Mouse (Mus musculus) hindbrain, embryonic 10.5 days (tissue): ENCODE data around the gene Rcor1. TPM values are rescaled to one million over a fixed set of nuclear protein-coding genes. Genes with fewer than 3 reads are reported as not detected.
"Not testable (repeated sequence)": the region's sequence is repeated elsewhere in the genome, so short reads cannot be mapped to it uniquely, and the experiment has no call there.

Experiments
- DNase-seq: peaks from one replicate; pipeline ENCODE4 v3.0.0-alpha.2; 2017; ENCODE audit warnings: low spot score
- H3K27ac ChIP-seq: fragments of 300-500 bp; sonication (generic); 2 replicates; pipeline ENCODE4 v1.5.1; 2016; ENCODE audit warnings: mild to moderate bottlenecking, moderate library complexity
- H3K27me3 ChIP-seq: fragments of 300-500 bp; sonication (generic); 2 replicates; pipeline ENCODE4 v1.6.1; 2016; ENCODE audit warnings: mild to moderate bottlenecking; ENCODE audit not compliant: poor library complexity, insufficient read depth, severe bottlenecking
- H3K36me3 ChIP-seq: fragments of 300-500 bp; sonication (generic); 2 replicates; pipeline ENCODE4 v1.6.1; 2016; ENCODE audit warnings: mild to moderate bottlenecking, moderate library complexity
- H3K4me1 ChIP-seq: fragments of 300-500 bp; sonication (generic); replicated peaks from 2 replicates; pipeline ENCODE4 v1.6.1; 2016; ENCODE audit warnings: mild to moderate bottlenecking
- H3K4me3 ChIP-seq: fragments of 300-500 bp; sonication (generic); 2 replicates; pipeline ENCODE4 v1.5.1; 2016; ENCODE audit warnings: mild to moderate bottlenecking, moderate library complexity
- H3K9me3 ChIP-seq: fragments of 300-500 bp; sonication (generic); 2 replicates; pipeline ENCODE4 v1.6.1; 2016; ENCODE audit warnings: mild to moderate bottlenecking, moderate library complexity
- WGBS: fragments of 180-500 bp; shearing (Covaris S2); methylation state at CpG from one replicate; pipeline ENCODE4 v1.1.7; 2016; 5-methylcytosine and 5-hydroxymethylcytosine counted together
- polyA plus RNA-seq: library from polyadenylated mRNA; unstranded; fragments of >200 nt; fragmentation: Nextera tagmentation; extraction: Ambion mirVana; gene quantifications from 2 replicates; pipeline ENCODE4 v1.2.1, GENCODE M21; 2016

Gene Rcor1
- polyA plus RNA-seq, 1 experiment from 2014 or later = 5.0 TPM

- H3K27me3 ChIP-seq = no peaks in the 10 kb centered on the region
- no peak overlapping the region for H3K4me3 ChIP-seq
- 0 out of 2 replicates have a peak, but pooled peaks cover 3% of the 10 kb centered on the region for H3K4me1 ChIP-seq
- peaks cover 59% of the 10 kb centered on the region for H3K36me3 ChIP-seq
- DNase-seq = no peak
- H3K9me3 ChIP-seq = no peaks in the 10 kb centered on the region
- H3K27ac ChIP-seq = no peak overlapping the region
- 80% methylated on average over 2 of the region's 2 CpGs for WGBS
Observed at GRCm38 (mm10) chr12:111048201-111048600, 9.1 kb downstream of the Rcor1 start.

- H3K27me3 ChIP-seq = no peaks in the 10 kb centered on the region
- DNase-seq = no peak
- no peak overlapping the region for H3K4me3 ChIP-seq
- WGBS = 98% methylated on average over 2 of the region's 2 CpGs
- H3K9me3 ChIP-seq = no peaks in the 10 kb centered on the region
- H3K27ac ChIP-seq = no peak overlapping the region
- peaks cover 39% of the 10 kb centered on the region for H3K36me3 ChIP-seq
- H3K4me1 ChIP-seq = 0 out of 2 replicates have a peak, but pooled peaks cover 3% of the 10 kb centered on the region
Observed at GRCm38 (mm10) chr12:111050256-111050655, 11.1 kb downstream of the Rcor1 start.

- H3K4me3 ChIP-seq = no peak overlapping the region
- no peaks in the 10 kb centered on the region for H3K9me3 ChIP-seq
- WGBS = 86% methylated on average over 2 of the region's 2 CpGs
- no peaks in the 10 kb centered on the region for H3K27me3 ChIP-seq
- no peak for DNase-seq
- H3K36me3 ChIP-seq = peaks cover 28% of the 10 kb centered on the region
- H3K4me1 ChIP-seq = no peaks in the 10 kb centered on the region
- no peak overlapping the region for H3K27ac ChIP-seq
Observed at GRCm38 (mm10) chr12:111063361-111063760, 24.2 kb downstream of the Rcor1 start.

- peaks cover 19% of the 10 kb centered on the region for H3K36me3 ChIP-seq
- 98% methylated on average over 3 of the region's 3 CpGs for WGBS
- DNase-seq = no peak
Observed at GRCm38 (mm10) chr12:111064220-111064619, 25.1 kb downstream of the Rcor1 start.

GRCm38 (mm10) chr12:111065330-111065729 is 26.2 kb downstream of the Rcor1 start:
- H3K36me3 ChIP-seq = peaks cover 19% of the 10 kb centered on the region
- no peaks in the 10 kb centered on the region for H3K9me3 ChIP-seq
- H3K4me3 ChIP-seq = no peak overlapping the region
- WGBS = 97% methylated on average over 5 of the region's 5 CpGs
- no peak for DNase-seq
- H3K4me1 ChIP-seq = no peaks in the 10 kb centered on the region
- H3K27me3 ChIP-seq = no peaks in the 10 kb centered on the region
- no peak overlapping the region for H3K27ac ChIP-seq

More at GRCm38 (mm10) chr12:111064220-111064619, 25.1 kb downstream of the Rcor1 start:
- no peak overlapping the region for H3K4me3 ChIP-seq
- H3K9me3 ChIP-seq = no peaks in the 10 kb centered on the region
- no peak overlapping the region for H3K27ac ChIP-seq
- H3K27me3 ChIP-seq = no peaks in the 10 kb centered on the region
- H3K4me1 ChIP-seq = no peaks in the 10 kb centered on the region

GRCm38 (mm10) chr12:111067816-111068215 is 28.7 kb downstream of the Rcor1 start:
- H3K27ac ChIP-seq = no peak overlapping the region
- 95% methylated on average over 13 of the region's 13 CpGs for WGBS
- no peak for DNase-seq
- peaks cover 8% of the 10 kb centered on the region; the same call in 1 of the 2 replicates for H3K4me1 ChIP-seq
- peaks cover 26% of the 10 kb centered on the region for H3K36me3 ChIP-seq
- no peaks in the 10 kb centered on the region for H3K27me3 ChIP-seq
- H3K9me3 ChIP-seq = no peaks in the 10 kb centered on the region
- H3K4me3 ChIP-seq = no peak overlapping the region

- peaks cover 26% of the 10 kb centered on the region for H3K36me3 ChIP-seq
- H3K4me3 ChIP-seq = not testable (repeated sequence)
Observed at GRCm38 (mm10) chr12:111069299-111069698, 30.1 kb downstream of the Rcor1 start.

GRCm38 (mm10) chr12:111071009-111071408 is 31.9 kb downstream of the Rcor1 start:
- no peak for DNase-seq
- no peaks in the 10 kb centered on the region for H3K27me3 ChIP-seq
- H3K27ac ChIP-seq = no peak overlapping the region
- no peak overlapping the region for H3K4me3 ChIP-seq
- H3K36me3 ChIP-seq = peaks cover 26% of the 10 kb centered on the region
- no peaks in the 10 kb centered on the region for H3K9me3 ChIP-seq
- peaks cover 20% of the 10 kb centered on the region for H3K4me1 ChIP-seq
- 89% methylated on average over 5 of the region's 5 CpGs for WGBS

More at GRCm38 (mm10) chr12:111069299-111069698, 30.1 kb downstream of the Rcor1 start:
- DNase-seq, H3K9me3 ChIP-seq, H3K27ac ChIP-seq, H3K27me3 ChIP-seq: not testable (repeated sequence)
- peaks cover 16% of the 10 kb centered on the region for H3K4me1 ChIP-seq

GRCm38 (mm10) chr12:111071477-111072152 is 32.5 kb downstream of the Rcor1 start:
- no peak for DNase-seq
- WGBS = 81% methylated on average over 10 of the region's 10 CpGs
- no peak overlapping the region for H3K4me3 ChIP-seq
- H3K4me1 ChIP-seq = peaks cover 26% of the 10 kb centered on the region
- no peaks in the 10 kb centered on the region for H3K9me3 ChIP-seq
- H3K27me3 ChIP-seq = no peaks in the 10 kb centered on the region
- H3K36me3 ChIP-seq = peaks cover 26% of the 10 kb centered on the region
- H3K27ac ChIP-seq = no peak overlapping the region

GRCm38 (mm10) chr12:111076385-111076965 is 37.3 kb downstream of the Rcor1 start:
- WGBS = 71% methylated on average over 12 of the region's 12 CpGs
- H3K27me3 ChIP-seq = no peaks in the 10 kb centered on the region
- DNase-seq = peak; percentile 7
- H3K4me3 ChIP-seq = no peak overlapping the region
- H3K4me1 ChIP-seq = peaks cover 27% of the 10 kb centered on the region
- no peaks in the 10 kb centered on the region for H3K9me3 ChIP-seq
- H3K27ac ChIP-seq = no peak overlapping the region
- peaks cover 5% of the 10 kb centered on the region; the same call in 1 of the 2 replicates for H3K36me3 ChIP-seq

GRCm38 (mm10) chr12:111085579-111085978 is 46.4 kb downstream of the Rcor1 start:
- no peaks in the 10 kb centered on the region for H3K9me3 ChIP-seq
- H3K27me3 ChIP-seq = no peaks in the 10 kb centered on the region
- H3K4me3 ChIP-seq = no peak overlapping the region
- H3K36me3 ChIP-seq = peaks cover 30% of the 10 kb centered on the region
- DNase-seq = no peak
- peaks cover 17% of the 10 kb centered on the region for H3K4me1 ChIP-seq
- 85% methylated on average over 4 of the region's 4 CpGs for WGBS
- H3K27ac ChIP-seq = no peak overlapping the region

- H3K4me1 ChIP-seq = peaks cover 20% of the 10 kb centered on the region
- H3K9me3 ChIP-seq = no peaks in the 10 kb centered on the region
- H3K36me3 ChIP-seq = peaks cover 31% of the 10 kb centered on the region
- no peak overlapping the region for H3K27ac ChIP-seq
- no peaks in the 10 kb centered on the region for H3K27me3 ChIP-seq
- 98% methylated on average over 1 of the region's 1 CpGs for WGBS
- H3K4me3 ChIP-seq = no peak overlapping the region
- no peak for DNase-seq
Observed at GRCm38 (mm10) chr12:111087066-111087465, 47.9 kb downstream of the Rcor1 start.

GRCm38 (mm10) chr12:111088186-111088585 is 49.0 kb downstream of the Rcor1 start:
- 28% methylated on average over 5 of the region's 5 CpGs for WGBS
- H3K27ac ChIP-seq = no peak overlapping the region

More at GRCm38 (mm10) chr12:111088186-111088585, 49.0 kb downstream of the Rcor1 start:
- peak; percentile 64 for DNase-seq
- H3K36me3 ChIP-seq = peaks cover 22% of the 10 kb centered on the region
- no peak overlapping the region for H3K4me3 ChIP-seq
- peaks cover 20% of the 10 kb centered on the region for H3K4me1 ChIP-seq
- no peaks in the 10 kb centered on the region for H3K9me3 ChIP-seq
- no peaks in the 10 kb centered on the region for H3K27me3 ChIP-seq
